Mouse (Mus musculus): ENCODE data around the gene 2210418O10Rik. TPM values are rescaled to one million over a fixed set of nuclear protein-coding genes. Genes with fewer than 3 reads are reported as not detected.
"Not testable (repeated sequence)": the region's sequence is repeated elsewhere in the genome, so short reads cannot be mapped to it uniquely, and the experiment has no call there.

2210418O10Rik gene
- 7.2 and 9.5 TPM in 2 replicates for polyA plus RNA-seq (2014; fragmentation: Nextera tagmentation; extraction: Ambion mirVana)

GRCm38 (mm10) chr2:176226269-176226668 is at the start of gene 2210418O10Rik:
Gene 2210418O10Rik (plus strand): TSS chr2:176226569.
- not testable (repeated sequence) for H3K4me2 ChIP-seq (ENCODE audit: low read length); DNase-seq (ENCODE audit: low spot score); H3K9ac ChIP-seq (ENCODE audit: low read length); H3K4me1 ChIP-seq (replicated peaks; ENCODE audit: control insufficient read depth, insufficient read depth, low read length); H3K4me3 ChIP-seq (ENCODE audit: low read depth, low read length); H3K36me3 ChIP-seq (ENCODE audit: control insufficient read depth, insufficient read depth, low read length); H3K27me3 ChIP-seq (replicated peaks; ENCODE audit: control insufficient read depth, insufficient read depth, low read length); H3K9me3 ChIP-seq (ENCODE audit: control insufficient read depth, low read length); H3K27ac ChIP-seq (ENCODE audit: low read depth); ATAC-seq (replicated peaks; ENCODE audit: low FRiP score, low TSS enrichment, low read depth)
- no CpG with 5 or more reads among the region's 2 CpGs for WGBS

GRCm38 (mm10) chr2:176248519-176248918 is 22.1 kb downstream of the 2210418O10Rik start:
- H3K4me2 ChIP-seq (ENCODE audit: low read length); H3K27me3 ChIP-seq (replicated peaks; ENCODE audit: control insufficient read depth, insufficient read depth, low read length); H3K4me1 ChIP-seq (replicated peaks; ENCODE audit: control insufficient read depth, insufficient read depth, low read length); DNase-seq (ENCODE audit: low spot score); H3K9ac ChIP-seq (ENCODE audit: low read length); H3K27ac ChIP-seq (ENCODE audit: low read depth); H3K4me3 ChIP-seq (ENCODE audit: low read depth, low read length); ATAC-seq (replicated peaks; ENCODE audit: low FRiP score, low TSS enrichment, low read depth); H3K9me3 ChIP-seq (ENCODE audit: control insufficient read depth, low read length); H3K36me3 ChIP-seq (ENCODE audit: control insufficient read depth, insufficient read depth, low read length): not testable (repeated sequence)
- WGBS = no CpG with 5 or more reads among the region's 1 CpGs

Other genes with a start within 250 kb of the 2210418O10Rik start
- 0.91 and 1.4 TPM in 2 replicates for gene Gm2004, start 76.7 kb upstream of the 2210418O10Rik start, polyA plus RNA-seq (2014; fragmentation: Nextera tagmentation; extraction: Ambion mirVana)
- not detected in 2 replicates for gene Gm11009, start 92.9 kb downstream of the 2210418O10Rik start, polyA plus RNA-seq (2014; fragmentation: Nextera tagmentation; extraction: Ambion mirVana)
- 13.5 and 15.9 TPM in 2 replicates for gene Gm14435, start 197.0 kb downstream of the 2210418O10Rik start, polyA plus RNA-seq (2014; fragmentation: Nextera tagmentation; extraction: Ambion mirVana)